Mouse (Mus musculus): ENCODE measurements around the gene Olig3.

Gene Olig3

GRCm38 (mm10) chr10:19356071-19356583 is at the start of gene Olig3:
Gene Olig3, plus strand, starts transcription at chr10:19356533.
- in situ Hi-C loops (cut with MboI, MseI) = no loop called here

GRCm38 (mm10) chr10:19309681-19310395 is 46.5 kb upstream of the Olig3 start:
- in situ Hi-C loops (cut with MboI, MseI) = loop anchor here (5.0 to 10.0 kb wide), 2 partner anchors 53 to 365 kb away; no protein-coding TSS in a partner anchor

- in situ Hi-C loops (cut with MboI, MseI) = loop anchor here (5.0 to 10.0 kb wide), 2 partner anchors 53 to 364 kb away; no protein-coding TSS in a partner anchor
These were observed 45.9 kb upstream of the Olig3 start for GRCm38 (mm10) chr10:19310471-19310870.

- in situ Hi-C loops (cut with MboI, MseI) = loop anchor here (10.0 kb wide), 1 partner anchor 357 kb away; no protein-coding TSS in a partner anchor
These were observed 38.1 kb upstream of the Olig3 start for GRCm38 (mm10) chr10:19317962-19318812.

GRCm38 (mm10) chr10:19321781-19322180 is 34.6 kb upstream of the Olig3 start:
- in situ Hi-C loops (cut with MboI, MseI) = no loop called here

- in situ Hi-C loops (cut with MboI, MseI) = no loop called here
These were observed 27.0 kb upstream of the Olig3 start for GRCm38 (mm10) chr10:19329191-19329777.

GRCm38 (mm10) chr10:19333425-19333824 is 22.9 kb upstream of the Olig3 start:
- in situ Hi-C loops (cut with MboI, MseI) = no loop called here

- in situ Hi-C loops (cut with MboI, MseI) = no loop called here
These were observed 17.4 kb upstream of the Olig3 start for GRCm38 (mm10) chr10:19338695-19339630.

GRCm38 (mm10) chr10:19344039-19344438 is 12.3 kb upstream of the Olig3 start:
- in situ Hi-C loops (cut with MboI, MseI) = no loop called here

GRCm38 (mm10) chr10:19349326-19349725 is 7.0 kb upstream of the Olig3 start:
- in situ Hi-C loops (cut with MboI, MseI) = no loop called here

GRCm38 (mm10) chr10:19352006-19352877 is 4.1 kb upstream of the Olig3 start:
- in situ Hi-C loops (cut with MboI, MseI) = no loop called here

- in situ Hi-C loops (cut with MboI, MseI) = no loop called here
These were observed 3.4 kb upstream of the Olig3 start for GRCm38 (mm10) chr10:19352878-19353301.

- in situ Hi-C loops (cut with MboI, MseI) = no loop called here
These were observed 2.7 kb upstream of the Olig3 start for GRCm38 (mm10) chr10:19353631-19354030.

GRCm38 (mm10) chr10:19354146-19354545 is 2.2 kb upstream of the Olig3 start:
- in situ Hi-C loops (cut with MboI, MseI) = no loop called here

- in situ Hi-C loops (cut with MboI, MseI) = no loop called here
These were observed 1.3 kb upstream of the Olig3 start for GRCm38 (mm10) chr10:19355076-19355475.

- in situ Hi-C loops (cut with MboI, MseI) = no loop called here
These were observed 648 bp downstream of the Olig3 start for GRCm38 (mm10) chr10:19356720-19357641.

GRCm38 (mm10) chr10:19357848-19358247 is 1.5 kb downstream of the Olig3 start:
- in situ Hi-C loops (cut with MboI, MseI) = no loop called here

GRCm38 (mm10) chr10:19360446-19361300 is 4.3 kb downstream of the Olig3 start:
- in situ Hi-C loops (cut with MboI, MseI) = no loop called here
